Mouse (Mus musculus) limb, embryonic 12.5 days (tissue): ENCODE measurements at regions not wholly inside any gene's neighbourhood (a gene's known extent, or its start where the extent isn't known, plus 50 kb on each side); places are given as distances from the start of the nearest gene placed in this dataset.

ENCODE experiments used
- ATAC-seq: fragments of 200-750 bp; cut with Nextera tagmentation; 2 replicates; pipeline ENCODE4 v1.8.0; 2017; ENCODE audit warnings: low read depth, moderate TSS enrichment; ENCODE audit not compliant: insufficient number of reproducible peaks, insufficient read depth, low FRiP score, low TSS enrichment
- H3K27ac ChIP-seq: fragments of 300-500 bp; sonication (generic); 2 replicates; pipeline ENCODE4 v1.5.1; 2016; ENCODE audit warnings: mild to moderate bottlenecking, moderate library complexity
- H3K27me3 ChIP-seq: fragments of 300-500 bp; sonication (generic); 2 replicates; pipeline ENCODE4 v1.6.1; 2016; ENCODE audit warnings: mild to moderate bottlenecking, moderate library complexity
- H3K36me3 ChIP-seq: fragments of 300-500 bp; sonication (generic); 2 replicates; pipeline ENCODE4 v1.6.1; 2016; ENCODE audit warnings: mild to moderate bottlenecking, moderate library complexity
- H3K4me1 ChIP-seq: fragments of 300-500 bp; sonication (generic); replicated peaks from 2 replicates; pipeline ENCODE4 v1.6.1; 2016
- H3K4me2 ChIP-seq: fragments of 300-500 bp; sonication (generic); 2 replicates; pipeline ENCODE4 v1.6.1; 2016; ENCODE audit warnings: mild to moderate bottlenecking, moderate library complexity
- H3K4me3 ChIP-seq: fragments of 300-500 bp; sonication (generic); replicated peaks from 2 replicates; pipeline ENCODE4 v1.5.1; 2016; ENCODE audit warnings: mild to moderate bottlenecking
- H3K9ac ChIP-seq: fragments of 300-500 bp; sonication (generic); replicated peaks from 2 replicates; pipeline ENCODE4 v1.6.1; 2016; ENCODE audit warnings: mild to moderate bottlenecking, moderate library complexity
- H3K9me3 ChIP-seq: fragments of 300-500 bp; sonication (generic); 2 replicates; pipeline ENCODE4 v1.6.1; 2016; ENCODE audit warnings: mild to moderate bottlenecking, moderate library complexity
- WGBS: fragments of 180-500 bp; shearing (Covaris S2); methylation state at CpG from one replicate; pipeline ENCODE4 v1.1.7; 2016; 5-methylcytosine and 5-hydroxymethylcytosine counted together

- H3K9me3 ChIP-seq = no peaks in the 10 kb centered on the region
- H3K4me3 ChIP-seq = no peak overlapping the region
- no peaks in the 10 kb centered on the region for H3K36me3 ChIP-seq
- WGBS = 17% methylated on average over 5 of the region's 5 CpGs
- no peak for ATAC-seq
- no peaks in the 10 kb centered on the region for H3K27me3 ChIP-seq
- no peaks in the 10 kb centered on the region for H3K4me1 ChIP-seq
- no peak overlapping the region for H3K27ac ChIP-seq
- no peak overlapping the region for H3K9ac ChIP-seq
- H3K4me2 ChIP-seq = peak overlapping the region; percentile 1; the same call in 1 of the 2 replicates
Measured at GRCm38 (mm10) chr10:110534387-110534786, 78.4 kb upstream of the Nav3 start.

GRCm38 (mm10) chr10:110542712-110543111 is 86.7 kb upstream of the Nav3 start:
- no peaks in the 10 kb centered on the region for H3K9me3 ChIP-seq

GRCm38 (mm10) chr10:110548391-110548790 is 92.4 kb upstream of the Nav3 start:
- no peak for ATAC-seq
- 89% methylated on average over 2 of the region's 2 CpGs for WGBS
- Histone ChIP-seq H3K9ac (no peak overlapping the region), H3K4me3 (no peak overlapping the region), H3K36me3 (no peaks in the 10 kb centered on the region), H3K4me1 (no peaks in the 10 kb centered on the region), H3K4me2 (no peak overlapping the region), H3K27me3 (no peaks in the 10 kb centered on the region), H3K9me3 (no peaks in the 10 kb centered on the region), H3K27ac (no peak overlapping the region)

More at GRCm38 (mm10) chr10:110542712-110543111, 86.7 kb upstream of the Nav3 start:
- 61% methylated on average over 6 of the region's 6 CpGs for WGBS
- H3K9ac ChIP-seq = no peak overlapping the region
- H3K4me3 ChIP-seq = no peak overlapping the region
- no peaks in the 10 kb centered on the region for H3K27me3 ChIP-seq
- H3K4me1 ChIP-seq = no peaks in the 10 kb centered on the region
- no peak overlapping the region for H3K4me2 ChIP-seq
- H3K27ac ChIP-seq = no peak overlapping the region
- no peaks in the 10 kb centered on the region for H3K36me3 ChIP-seq
- ATAC-seq = no peak

GRCm38 (mm10) chr10:110553954-110554353 is 98.0 kb upstream of the Nav3 start:
- H3K9ac ChIP-seq = no peak overlapping the region
- H3K4me3 ChIP-seq = no peak overlapping the region
- H3K4me2 ChIP-seq = no peak overlapping the region
- H3K4me1 ChIP-seq = no peaks in the 10 kb centered on the region
- no peaks in the 10 kb centered on the region for H3K36me3 ChIP-seq
- no peak for ATAC-seq
- H3K27me3 ChIP-seq = no peaks in the 10 kb centered on the region
- no peak overlapping the region for H3K27ac ChIP-seq
- no peaks in the 10 kb centered on the region for H3K9me3 ChIP-seq
- 76% methylated on average over 6 of the region's 6 CpGs for WGBS

- 88% methylated on average over 1 of the region's 1 CpGs for WGBS
- H3K9me3 ChIP-seq = no peaks in the 10 kb centered on the region
- no peak overlapping the region for H3K4me2 ChIP-seq
- no peaks in the 10 kb centered on the region for H3K36me3 ChIP-seq
- no peaks in the 10 kb centered on the region for H3K4me1 ChIP-seq
- H3K27me3 ChIP-seq = no peaks in the 10 kb centered on the region
- H3K4me3 ChIP-seq = no peak overlapping the region
- no peak overlapping the region for H3K9ac ChIP-seq
- H3K27ac ChIP-seq = no peak overlapping the region
- no peak for ATAC-seq
Measured at GRCm38 (mm10) chr10:110556326-110556883, 100.4 kb upstream of the Nav3 start.

- Histone ChIP-seq H3K4me3 (no peak overlapping the region), H3K27me3 (no peaks in the 10 kb centered on the region), H3K27ac (no peak overlapping the region), H3K4me1 (no peaks in the 10 kb centered on the region), H3K9me3 (no peaks in the 10 kb centered on the region), H3K9ac (no peak overlapping the region), H3K4me2 (no peak overlapping the region), H3K36me3 (no peaks in the 10 kb centered on the region)
- no peak for ATAC-seq
- WGBS = 90% methylated on average over 5 of the region's 5 CpGs
Measured at GRCm38 (mm10) chr10:110563057-110563456, 107.1 kb upstream of the Nav3 start.

- H3K4me2 ChIP-seq = no peak overlapping the region
- H3K27me3 ChIP-seq = no peaks in the 10 kb centered on the region
- ATAC-seq = no peak
- H3K4me3 ChIP-seq = no peak overlapping the region
- H3K9me3 ChIP-seq = no peaks in the 10 kb centered on the region
- H3K9ac ChIP-seq = no peak overlapping the region
- H3K4me1 ChIP-seq = no peaks in the 10 kb centered on the region
- no peak overlapping the region for H3K27ac ChIP-seq
- no peaks in the 10 kb centered on the region for H3K36me3 ChIP-seq
- 68% methylated on average over 1 of the region's 1 CpGs for WGBS
Measured at GRCm38 (mm10) chr10:110563571-110563970, 107.6 kb upstream of the Nav3 start.

GRCm38 (mm10) chr10:110566260-110567050 is 110.5 kb upstream of the Nav3 start:
- Histone ChIP-seq H3K36me3 (no peaks in the 10 kb centered on the region), H3K27me3 (no peaks in the 10 kb centered on the region), H3K4me1 (no peaks in the 10 kb centered on the region), H3K27ac (no peak overlapping the region), H3K9me3 (no peaks in the 10 kb centered on the region), H3K4me2 (no peak overlapping the region), H3K4me3 (no peak overlapping the region), H3K9ac (no peak overlapping the region)
- 88% methylated on average over 12 of the region's 12 CpGs for WGBS
- ATAC-seq = no peak

- Histone ChIP-seq H3K4me1 (no peaks in the 10 kb centered on the region), H3K36me3 (no peaks in the 10 kb centered on the region), H3K9me3 (no peaks in the 10 kb centered on the region), H3K9ac (no peak overlapping the region), H3K4me2 (no peak overlapping the region), H3K27me3 (no peaks in the 10 kb centered on the region), H3K27ac (no peak overlapping the region), H3K4me3 (no peak overlapping the region)
- WGBS = 91% methylated on average over 5 of the region's 5 CpGs
- ATAC-seq = no peak
Measured at GRCm38 (mm10) chr10:110570465-110570864, 114.5 kb upstream of the Nav3 start.

- ATAC-seq = no peak
- no peaks in the 10 kb centered on the region for H3K9me3 ChIP-seq
- no peaks in the 10 kb centered on the region for H3K4me1 ChIP-seq
- H3K36me3 ChIP-seq = no peaks in the 10 kb centered on the region
- no peak overlapping the region for H3K27ac ChIP-seq
- no peak overlapping the region for H3K4me3 ChIP-seq
- H3K4me2 ChIP-seq = no peak overlapping the region
- WGBS = 82% methylated on average over 4 of the region's 4 CpGs
- H3K9ac ChIP-seq = no peak overlapping the region
- no peaks in the 10 kb centered on the region for H3K27me3 ChIP-seq
Measured at GRCm38 (mm10) chr10:110571179-110571578, 115.2 kb upstream of the Nav3 start.

GRCm38 (mm10) chr10:110573530-110573929 is 117.5 kb upstream of the Nav3 start:
- H3K9me3 ChIP-seq = no peaks in the 10 kb centered on the region
- H3K36me3 ChIP-seq = no peaks in the 10 kb centered on the region
- no peak overlapping the region for H3K4me2 ChIP-seq
- no peaks in the 10 kb centered on the region for H3K27me3 ChIP-seq
- ATAC-seq = no peak
- H3K9ac ChIP-seq = no peak overlapping the region
- 75% methylated on average over 7 of the region's 7 CpGs for WGBS
- H3K27ac ChIP-seq = no peak overlapping the region
- no peaks in the 10 kb centered on the region for H3K4me1 ChIP-seq
- H3K4me3 ChIP-seq = no peak overlapping the region

GRCm38 (mm10) chr10:110586029-110586428 is 130.0 kb upstream of the Nav3 start:
- Histone ChIP-seq H3K4me3 (no peak overlapping the region), H3K36me3 (no peaks in the 10 kb centered on the region), H3K9me3 (no peaks in the 10 kb centered on the region), H3K4me1 (no peaks in the 10 kb centered on the region), H3K27ac (no peak overlapping the region), H3K27me3 (no peaks in the 10 kb centered on the region), H3K9ac (no peak overlapping the region), H3K4me2 (no peak overlapping the region)
- ATAC-seq = no peak
- 27% methylated on average over 8 of the region's 8 CpGs for WGBS
